Mouse (Mus musculus) heart, adult 2 months (tissue): Measurements from ENCODE around the gene Ctsa.

Experiments
- EP300 ChIP-seq: fragments of 200-500 bp; IDR thresholded peaks from 2 replicates; pipeline ENCODE4 v1.6.1; 2011; ENCODE audit warnings: low read depth, low read length, control low read depth; ENCODE audit not compliant: insufficient read depth
- POLR2A ChIP-seq: fragments of 200-500 bp; IDR thresholded peaks from 2 replicates; pipeline ENCODE4 v1.6.1; 2011; ENCODE audit warnings: mild to moderate bottlenecking, low read depth, low read length, control low read depth; ENCODE audit not compliant: insufficient read depth

DNA sequence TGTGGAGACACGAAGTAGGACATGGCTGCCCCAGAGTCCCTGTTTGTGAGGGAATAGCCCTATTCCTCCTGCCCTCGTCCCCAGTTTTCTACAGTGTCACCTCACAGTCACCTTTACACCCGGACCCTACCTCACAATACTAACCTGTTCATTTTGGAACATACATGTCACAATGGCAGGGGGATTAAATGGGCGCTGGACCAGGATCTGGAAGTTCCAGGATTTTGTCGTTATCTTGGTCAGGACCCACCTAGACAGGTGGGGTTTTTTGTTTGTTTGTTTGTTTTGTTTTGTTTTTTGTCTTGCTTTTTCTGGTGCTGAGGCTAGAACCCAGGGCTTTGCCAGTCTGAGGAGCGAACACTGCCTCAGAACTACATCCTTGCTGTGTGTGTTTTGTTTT is 4.2 kb upstream of the Ctsa start, which contains the start of gene Spata25:
- no peak for TF ChIP-seq EP300
- no peak for TF ChIP-seq POLR2A
